Mouse (Mus musculus) kidney, adult 18-20 months (tissue): ENCODE data around the gene Pfkfb4.

Experiments
- DNase-seq: peaks from one replicate; pipeline ENCODE4 v3.0.0; 2021

Gene Pfkfb4

GRCm38 (mm10) chr9:108991428-108992084, at the start of gene Pfkfb4:
Gene Pfkfb4, plus strand, starts transcription at chr9:108991778.
- peak; percentile 96 for DNase-seq

GRCm38 (mm10) chr9:108945111-108945510, 46.5 kb upstream of the Pfkfb4 start:
- no peak for DNase-seq

- DNase-seq: no peak
Measured at GRCm38 (mm10) chr9:108945608-108946007, 46.0 kb upstream of the Pfkfb4 start.

- DNase-seq: peak; percentile 10
Measured at GRCm38 (mm10) chr9:108949231-108949966, 42.2 kb upstream of the Pfkfb4 start.

GRCm38 (mm10) chr9:108949967-108950728, 41.4 kb upstream of the Pfkfb4 start:
- no peak for DNase-seq

- no peak for DNase-seq
Measured at GRCm38 (mm10) chr9:108953081-108953636, 38.4 kb upstream of the Pfkfb4 start, which contains the start of gene Col7a1. Gene Col7a1, plus strand, starts transcription at chr9:108953586.

- no peak for DNase-seq
Measured at GRCm38 (mm10) chr9:108955241-108955640, 36.3 kb upstream of the Pfkfb4 start.

GRCm38 (mm10) chr9:108955846-108956245, 35.7 kb upstream of the Pfkfb4 start:
- peak; percentile 37 for DNase-seq

- no peak for DNase-seq
Measured at GRCm38 (mm10) chr9:108963577-108963976, 28.0 kb upstream of the Pfkfb4 start.

GRCm38 (mm10) chr9:108964338-108964737, 27.2 kb upstream of the Pfkfb4 start:
- DNase-seq: no peak

- no peak for DNase-seq
Measured at GRCm38 (mm10) chr9:108970623-108971022, 21.0 kb upstream of the Pfkfb4 start.

GRCm38 (mm10) chr9:108976483-108976882, 15.1 kb upstream of the Pfkfb4 start:
- DNase-seq: no peak

- no peak for DNase-seq
Measured at GRCm38 (mm10) chr9:108977966-108978365, 13.6 kb upstream of the Pfkfb4 start.

GRCm38 (mm10) chr9:108982498-108982897, 9.1 kb upstream of the Pfkfb4 start:
- no peak for DNase-seq

GRCm38 (mm10) chr9:108983209-108983608, 8.4 kb upstream of the Pfkfb4 start:
- no peak for DNase-seq

- DNase-seq: no peak
Measured at GRCm38 (mm10) chr9:108985710-108986109, 5.9 kb upstream of the Pfkfb4 start, which contains the start of gene Ucn2. Gene Ucn2, plus strand, starts transcription at chr9:108986010.

GRCm38 (mm10) chr9:108987704-108988350, 3.8 kb upstream of the Pfkfb4 start:
- no peak for DNase-seq

GRCm38 (mm10) chr9:108989802-108990461, 1.6 kb upstream of the Pfkfb4 start:
- DNase-seq: no peak

GRCm38 (mm10) chr9:108990462-108990820, 1.1 kb upstream of the Pfkfb4 start:
- DNase-seq: no peak

- DNase-seq: no peak
Measured at GRCm38 (mm10) chr9:108992085-108992469, 499 bp downstream of the Pfkfb4 start.

GRCm38 (mm10) chr9:108992620-108993361, 1.2 kb downstream of the Pfkfb4 start:
- DNase-seq: no peak
